Mouse (Mus musculus): Measurements from ENCODE around the gene Ckb.

DNA sequence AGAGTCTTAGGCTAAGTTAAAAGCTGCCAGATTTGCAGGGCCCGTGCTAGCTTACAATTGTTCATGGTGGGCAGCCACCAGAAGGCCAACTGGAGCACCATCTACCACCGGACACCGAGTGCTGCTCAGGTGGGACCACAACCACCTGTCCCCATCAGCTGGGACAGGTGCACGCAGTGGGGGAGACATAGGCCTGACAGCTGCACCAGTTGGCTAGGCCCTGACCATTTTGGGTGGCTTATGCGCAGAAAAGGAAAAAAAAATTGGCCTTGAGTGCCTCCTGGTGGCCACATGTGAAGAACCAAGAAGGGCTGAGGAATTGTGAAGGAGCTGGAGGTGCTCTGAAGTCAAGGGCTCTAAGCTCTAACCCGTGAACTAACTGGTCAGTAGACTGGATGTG is 24.1 kb upstream of the Ckb start:
- TF ChIP-seq EP300 (IDR thresholded peaks at IDR 0.05; ENCODE audit: low read depth) (no peak), CTCF (IDR thresholded peaks at IDR 0.05; ENCODE audit: low read depth) (peak; percentile 81)

Measured in liver, embryonic 14.5 days (tissue).